Mouse (Mus musculus) lung, embryonic 14.5 days (tissue): ENCODE measurements around the gene Mgrn1. TPM values are rescaled to one million over a fixed set of nuclear protein-coding genes. Genes with fewer than 3 reads are reported as not detected.
A peak's percentile ranks its signal among the peaks of the same experiment; 100 is the strongest.

Experiments used
- ATAC-seq: fragments of 200-750 bp; cut with Nextera tagmentation; 2 replicates; pipeline ENCODE4 v1.8.0; 2017; ENCODE audit warnings: mild to moderate bottlenecking, moderate TSS enrichment, moderate library complexity; ENCODE audit not compliant: insufficient read depth
- DNase-seq: peaks from one replicate; pipeline ENCODE4 v3.0.0-alpha.2; 2015
- H3K27ac ChIP-seq: fragments of 300-500 bp; sonication (generic); 2 replicates; pipeline ENCODE4 v1.5.1; 2014; ENCODE audit warnings: low read depth, mild to moderate bottlenecking, moderate library complexity
- H3K27me3 ChIP-seq: fragments of 300-500 bp; sonication (generic); 2 replicates; pipeline ENCODE4 v1.6.1; 2014; ENCODE audit warnings: low read length, control low read depth; ENCODE audit not compliant: insufficient read depth
- H3K36me3 ChIP-seq: fragments of 300-500 bp; sonication (generic); 2 replicates; pipeline ENCODE4 v1.6.1; 2014; ENCODE audit warnings: control low read depth; ENCODE audit not compliant: insufficient read depth
- H3K4me1 ChIP-seq: fragments of 300-500 bp; sonication (generic); 2 replicates; pipeline ENCODE4 v1.6.1; 2014; ENCODE audit warnings: antibody characterized with exemption, control low read depth; ENCODE audit not compliant: insufficient read depth
- H3K4me2 ChIP-seq: fragments of 300-500 bp; sonication (generic); 2 replicates; pipeline ENCODE4 v1.6.1; 2014; ENCODE audit warnings: mild to moderate bottlenecking
- H3K4me3 ChIP-seq: fragments of 300-500 bp; sonication (generic); 2 replicates; pipeline ENCODE4 v1.5.1; 2014; ENCODE audit warnings: low read depth, low read length
- H3K9ac ChIP-seq: fragments of 300-500 bp; sonication (generic); 2 replicates; pipeline ENCODE4 v1.6.1; 2014
- H3K9me3 ChIP-seq: fragments of 300-500 bp; sonication (generic); 2 replicates; pipeline ENCODE4 v1.6.1; 2016; ENCODE audit warnings: low read depth, low read length, control low read depth
- CTCF ChIP-seq: IDR thresholded peaks from 2 replicates; pipeline ENCODE4 v1.5.1; 2016; ENCODE audit warnings: antibody characterized with exemption, low read depth
- WGBS: fragments of 180-500 bp; shearing (Covaris S2); extraction: QIAGEN DNeasy Blood & Tissue Kit; methylation state at CpG from one replicate; pipeline ENCODE4 v1.1.7; 2014; 5-methylcytosine and 5-hydroxymethylcytosine counted together
- polyA plus RNA-seq: library from polyadenylated mRNA; unstranded; fragments of >200 nt; fragmentation: Nextera tagmentation; extraction: Ambion mirVana; gene quantifications from 2 replicates; pipeline ENCODE4 v1.2.1, GENCODE M21; 2014

The Mgrn1 gene
- polyA plus RNA-seq, 1 experiment from 2014 or later = 88.8 TPM

DNA sequence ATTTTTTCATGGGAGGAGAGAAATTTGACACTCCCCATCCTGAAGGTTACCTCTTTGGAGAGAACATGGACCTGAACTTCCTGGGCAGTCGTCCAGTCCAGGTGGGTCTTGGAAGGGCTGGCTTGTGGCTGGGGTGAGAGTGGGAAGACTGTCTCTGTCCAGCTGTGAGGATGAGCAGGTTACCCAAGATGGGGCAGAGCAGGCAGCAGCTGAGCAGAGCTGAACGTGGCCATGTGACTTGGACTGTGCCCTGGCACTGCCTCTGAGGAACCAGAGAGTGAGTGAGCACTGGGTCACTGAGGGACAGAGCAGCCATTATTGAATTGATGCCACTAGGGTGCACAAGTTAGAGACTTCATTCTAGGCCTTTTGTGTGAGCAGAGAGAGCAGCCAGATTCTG lies 21.3 kb downstream of the Mgrn1 start:
- TF ChIP-seq CTCF = no peak
- H3K27me3 ChIP-seq = no peaks in the 10 kb centered on the region
- peaks cover 41% of the 10 kb centered on the region for H3K36me3 ChIP-seq
- no peaks in the 10 kb centered on the region for H3K9me3 ChIP-seq
- ATAC-seq (no peak), DNase-seq (no peak)
- H3K4me3 ChIP-seq = no peak overlapping the region
- H3K9ac ChIP-seq = no peak overlapping the region
- WGBS = 61% methylated on average over 2 of the region's 2 CpGs
- no peak overlapping the region for H3K27ac ChIP-seq
- 0 out of 2 replicates have a peak, but pooled peaks cover 7% of the 10 kb centered on the region for H3K4me1 ChIP-seq
- no peak overlapping the region for H3K4me2 ChIP-seq

DNA sequence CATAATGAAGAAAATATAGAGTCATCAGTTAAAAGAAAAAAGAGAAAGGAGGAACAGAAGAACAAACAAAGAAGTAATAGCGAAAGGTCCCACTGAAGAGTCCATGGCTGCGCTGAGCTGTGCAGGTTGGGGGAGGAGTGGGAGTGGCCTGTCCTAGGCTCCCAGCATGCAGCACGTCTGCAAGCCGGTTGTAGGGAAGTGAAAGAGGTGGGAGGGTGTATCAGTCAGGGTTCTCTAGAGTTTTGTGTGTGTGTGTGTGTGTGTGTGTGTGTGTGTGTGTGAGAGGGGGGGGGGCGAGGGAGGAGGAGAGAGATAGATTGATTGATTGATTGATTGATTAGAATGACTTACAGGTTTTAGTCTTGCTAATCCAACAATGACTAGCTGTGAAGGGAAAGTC lies 21.9 kb downstream of the Mgrn1 start:
- H3K36me3 ChIP-seq = peaks cover 47% of the 10 kb centered on the region
- 58% methylated on average over 5 of the region's 5 CpGs for WGBS
- H3K9ac ChIP-seq = no peak overlapping the region
- no peak overlapping the region for H3K4me3 ChIP-seq
- no peaks in the 10 kb centered on the region for H3K27me3 ChIP-seq
- DNase-seq (no peak), ATAC-seq (no peak)
- peaks cover 7% of the 10 kb centered on the region; the same call in 1 of the 2 replicates for H3K4me1 ChIP-seq
- no peak overlapping the region for H3K27ac ChIP-seq
- no peaks in the 10 kb centered on the region for H3K9me3 ChIP-seq
- no peak overlapping the region for H3K4me2 ChIP-seq
- no peak for TF ChIP-seq CTCF

DNA sequence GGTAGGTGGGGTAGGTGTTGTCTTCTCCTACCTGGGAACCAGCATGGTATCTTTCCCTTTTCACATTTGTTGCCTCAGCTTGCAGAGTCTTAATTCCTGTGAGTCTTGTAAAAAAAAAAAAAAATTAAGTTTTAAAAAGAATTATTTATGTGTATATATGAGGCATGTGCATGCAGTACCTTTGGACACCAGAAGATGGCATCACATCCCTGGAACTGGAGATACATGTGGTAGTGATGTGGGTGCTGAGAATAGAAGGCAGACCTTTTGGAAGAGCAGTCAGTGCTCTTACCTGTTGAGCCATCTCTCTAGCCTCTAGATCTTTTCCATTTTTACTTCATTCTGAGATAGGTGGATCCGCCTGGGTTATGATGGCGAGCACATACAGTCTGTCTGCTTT lies 23.7 kb downstream of the Mgrn1 start:
- peaks cover 7% of the 10 kb centered on the region; the same call in 1 of the 2 replicates for H3K4me1 ChIP-seq
- WGBS = 97% methylated on average over 2 of the region's 2 CpGs
- DNase-seq (no peak), ATAC-seq (no peak)
- no peaks in the 10 kb centered on the region for H3K27me3 ChIP-seq
- peaks cover 60% of the 10 kb centered on the region for H3K36me3 ChIP-seq
- H3K27ac ChIP-seq = no peak overlapping the region
- no peak overlapping the region for H3K4me3 ChIP-seq
- no peaks in the 10 kb centered on the region for H3K9me3 ChIP-seq
- no peak overlapping the region for H3K4me2 ChIP-seq
- TF ChIP-seq CTCF = peak; percentile 54
- no peak overlapping the region for H3K9ac ChIP-seq

DNA sequence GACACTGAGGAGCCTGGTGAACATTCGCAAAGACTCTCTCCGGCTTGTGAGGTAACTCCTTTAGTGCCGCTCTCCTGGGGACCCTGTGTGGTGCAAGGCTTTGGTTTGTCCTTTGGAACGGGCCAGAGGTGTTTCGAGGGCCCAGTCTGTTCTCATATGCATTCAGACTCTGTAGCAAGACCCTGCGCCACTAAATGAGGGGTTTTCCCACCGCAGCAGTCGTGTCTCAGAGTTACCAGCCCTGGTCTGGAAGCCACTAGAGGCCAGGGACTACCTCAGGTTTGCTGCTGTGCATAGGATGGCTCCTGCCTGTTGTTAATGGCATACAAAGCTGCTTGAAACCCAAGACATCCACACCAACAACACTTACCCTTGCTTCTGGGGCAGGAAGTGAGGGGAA lies 24.7 kb downstream of the Mgrn1 start:
- H3K4me3 ChIP-seq = no peak overlapping the region
- ATAC-seq (no peak), DNase-seq (no peak)
- peaks cover 67% of the 10 kb centered on the region for H3K36me3 ChIP-seq
- H3K4me1 ChIP-seq = peaks cover 2% of the 10 kb centered on the region; the same call in 1 of the 2 replicates
- no peaks in the 10 kb centered on the region for H3K9me3 ChIP-seq
- H3K27me3 ChIP-seq = no peaks in the 10 kb centered on the region
- H3K27ac ChIP-seq = no peak overlapping the region
- no peak for TF ChIP-seq CTCF
- H3K4me2 ChIP-seq = no peak overlapping the region
- WGBS = 95% methylated on average over 8 of the region's 8 CpGs
- no peak overlapping the region for H3K9ac ChIP-seq

DNA sequence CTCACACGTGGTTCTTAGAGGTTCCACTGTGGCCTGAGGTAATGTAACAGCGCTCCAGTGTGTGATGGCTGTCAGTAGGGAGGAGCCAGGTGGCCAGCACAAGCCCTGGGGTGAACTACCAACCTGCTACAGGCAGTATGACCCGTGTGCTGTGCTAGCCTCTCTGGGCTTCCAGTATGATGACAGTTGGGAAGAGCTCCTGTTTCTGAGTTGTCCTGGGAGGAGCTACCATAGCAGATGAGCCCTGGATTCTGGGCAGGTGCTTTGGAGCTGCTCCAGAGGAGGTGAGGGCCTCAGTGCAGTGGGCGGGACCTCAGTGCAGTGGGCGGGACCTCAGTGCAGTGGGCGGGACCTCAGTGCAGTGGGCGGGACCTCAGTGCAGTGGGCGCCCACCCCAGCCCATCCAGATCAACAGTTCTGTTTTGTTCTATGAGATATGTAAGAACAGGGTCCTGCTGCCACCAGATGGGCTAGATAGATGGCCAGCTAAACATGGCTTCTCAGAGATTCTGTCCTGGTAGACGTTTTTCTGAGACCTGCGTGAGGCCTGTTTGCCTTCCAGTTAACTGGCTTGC lies 26.1 kb downstream of the Mgrn1 start:
- Histone ChIP-seq H3K4me2 (no peak overlapping the region), H3K27ac (peak overlapping the region; percentile 83; the same call in 1 of the 2 replicates), H3K9me3 (no peaks in the 10 kb centered on the region), H3K4me3 (no peak overlapping the region), H3K9ac (no peak overlapping the region), H3K4me1 (no peaks in the 10 kb centered on the region; the same call in 1 of the 2 replicates), H3K36me3 (peaks cover 81% of the 10 kb centered on the region), H3K27me3 (no peaks in the 10 kb centered on the region)
- DNase-seq (no peak), ATAC-seq (no peak)
- no peak for TF ChIP-seq CTCF
- WGBS = 73% methylated on average over 10 of the region's 10 CpGs

DNA sequence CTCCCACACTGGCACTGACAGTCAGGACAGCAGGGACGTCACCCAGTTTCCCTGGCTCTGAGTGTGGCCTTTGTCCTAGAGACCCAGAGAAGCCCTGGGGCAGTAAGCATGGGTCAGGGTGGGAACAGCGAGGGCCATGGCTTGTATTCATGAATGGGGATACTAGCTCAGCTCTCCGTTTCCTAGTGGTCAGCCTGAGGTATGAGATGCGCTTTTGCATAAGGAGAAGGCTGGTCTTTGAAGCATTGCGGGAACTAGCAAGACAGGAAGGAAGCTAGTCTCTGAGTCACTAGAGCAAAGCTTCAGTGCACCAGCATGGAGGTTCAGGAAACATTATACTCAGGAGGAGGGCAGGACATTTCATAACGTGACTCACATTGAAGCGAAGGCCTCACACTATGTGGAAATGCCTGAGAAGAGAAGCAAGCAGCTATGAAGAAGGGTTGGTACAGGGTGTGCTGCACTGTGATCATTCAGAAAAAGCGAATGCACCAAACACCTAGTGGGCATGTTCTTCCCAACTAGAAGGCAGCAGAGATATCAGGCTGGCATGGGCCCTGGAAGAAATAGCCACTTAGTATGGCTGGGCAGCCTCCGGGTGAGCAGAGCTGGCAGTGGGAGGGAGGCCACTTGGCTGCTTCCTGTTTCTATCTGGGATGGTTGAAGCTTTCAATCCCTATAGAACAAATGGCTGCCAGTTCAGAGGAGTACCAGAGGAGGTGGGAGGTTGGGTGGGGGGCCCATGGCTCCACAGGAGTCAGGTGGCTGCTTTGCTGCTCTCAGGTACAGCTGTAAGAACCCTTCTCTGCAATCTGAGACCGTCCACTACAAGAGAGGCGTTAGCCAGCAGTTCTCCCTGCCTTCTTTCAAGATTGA lies 27.1 kb downstream of the Mgrn1 start:
- Histone ChIP-seq H3K9ac (0 out of 2 replicates have a peak overlapping the region, but pooled peaks have one; percentile 29), H3K4me2 (peak overlapping the region; percentile 38), H3K9me3 (no peaks in the 10 kb centered on the region), H3K4me1 (no peaks in the 10 kb centered on the region; the same call in 1 of the 2 replicates), H3K36me3 (peaks cover 76% of the 10 kb centered on the region), H3K27ac (peak overlapping the region; percentile 83), H3K4me3 (no peak overlapping the region), H3K27me3 (no peaks in the 10 kb centered on the region)
- WGBS = 67% methylated on average over 11 of the region's 11 CpGs
- ATAC-seq (peak; percentile 27), DNase-seq (peak; percentile 16)
- TF ChIP-seq CTCF = no peak
